Mouse (Mus musculus): ENCODE measurements at regions not wholly inside any gene's neighbourhood (a gene's known extent, or its start where the extent isn't known, plus 50 kb on each side); places are given as distances from the start of the nearest gene placed in this dataset.
A peak's percentile ranks its signal among the peaks of the same experiment; 100 is the strongest.

GRCm38 (mm10) chr19:21037448-21038077 is 83.6 kb upstream of the Tmc1 start:
- no peak for TF ChIP-seq POLR2A (IDR thresholded peaks at IDR 0.05; ENCODE audit: borderline replicate concordance, control insufficient read depth, low read depth, low read length)
- TF ChIP-seq CTCF (IDR thresholded peaks at IDR 0.05; ENCODE audit: control insufficient read depth, insufficient read depth, low read length), result peak; percentile 67
- Histone ChIP-seq H3K4me3 (replicated peaks; ENCODE audit: control insufficient read depth, low read depth, low read length) (no peak overlapping the region), H3K27ac (ENCODE audit: control insufficient read depth, insufficient read depth, low read depth, low read length, poor library complexity) (no peak overlapping the region), H3K4me1 (ENCODE audit: control insufficient read depth, insufficient read depth, low read length) (peaks cover 3% of the 10 kb centered on the region; the same call in 1 of the 2 replicates)
- WGBS, result 26% methylated on average over 10 of the region's 10 CpGs

DNA sequence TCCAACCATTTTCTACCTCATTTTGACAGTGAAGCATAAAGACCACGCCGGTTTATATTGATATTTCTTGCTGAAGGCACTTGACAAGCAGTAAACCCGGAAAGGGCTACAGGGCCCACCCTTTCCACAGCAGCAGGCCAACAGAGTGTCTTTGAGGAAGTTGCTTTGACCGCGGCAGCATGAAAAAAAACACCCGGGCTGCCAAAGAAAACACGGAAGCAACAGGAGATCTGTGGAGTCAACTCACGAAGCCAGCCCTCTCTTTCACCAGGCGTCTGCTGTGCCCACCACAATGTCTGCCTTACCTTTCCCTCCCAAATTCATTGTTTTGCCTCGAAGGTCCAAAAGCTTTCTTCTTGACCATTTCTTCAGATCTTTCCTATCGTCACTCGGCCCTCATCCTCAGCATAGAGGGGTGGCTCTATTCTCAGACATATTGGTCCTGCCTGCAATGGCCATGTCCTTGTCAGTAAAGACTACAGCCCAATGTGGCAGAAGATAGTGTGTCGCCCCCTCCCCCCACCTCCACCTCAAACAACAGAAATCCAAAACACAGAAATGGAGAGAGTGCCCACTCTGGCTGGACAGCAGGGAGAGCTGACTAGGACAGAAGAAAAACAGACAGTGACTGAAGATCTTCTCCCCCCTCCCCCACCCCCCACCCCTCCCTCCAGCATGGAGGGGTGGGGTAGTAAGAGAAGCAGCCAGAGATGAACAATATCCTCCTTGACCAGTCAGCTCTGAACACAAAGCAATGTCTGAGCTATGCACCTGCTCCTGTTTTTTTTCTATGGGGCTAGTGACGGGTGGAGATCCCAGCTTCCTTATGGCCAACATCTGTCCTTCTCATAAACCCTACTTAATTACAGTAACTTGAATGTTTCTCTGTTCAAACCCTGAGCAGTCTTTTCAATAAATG is 82.8 kb upstream of the Tmc1 start:
- Histone ChIP-seq H3K27ac (ENCODE audit: control insufficient read depth, insufficient read depth, low read depth, low read length, poor library complexity) (peak overlapping the region; percentile 92), H3K4me1 (ENCODE audit: control insufficient read depth, insufficient read depth, low read length) (peaks cover 5% of the 10 kb centered on the region; the same call in 1 of the 2 replicates), H3K4me3 (replicated peaks; ENCODE audit: control insufficient read depth, low read depth, low read length) (peak overlapping the region; percentile 38)
- TF ChIP-seq CTCF (IDR thresholded peaks at IDR 0.05; ENCODE audit: control insufficient read depth, insufficient read depth, low read length) (no peak), POLR2A (IDR thresholded peaks at IDR 0.05; ENCODE audit: borderline replicate concordance, control insufficient read depth, low read depth, low read length) (no peak)
- 2% methylated on average over 14 of the region's 14 CpGs for WGBS

DNA sequence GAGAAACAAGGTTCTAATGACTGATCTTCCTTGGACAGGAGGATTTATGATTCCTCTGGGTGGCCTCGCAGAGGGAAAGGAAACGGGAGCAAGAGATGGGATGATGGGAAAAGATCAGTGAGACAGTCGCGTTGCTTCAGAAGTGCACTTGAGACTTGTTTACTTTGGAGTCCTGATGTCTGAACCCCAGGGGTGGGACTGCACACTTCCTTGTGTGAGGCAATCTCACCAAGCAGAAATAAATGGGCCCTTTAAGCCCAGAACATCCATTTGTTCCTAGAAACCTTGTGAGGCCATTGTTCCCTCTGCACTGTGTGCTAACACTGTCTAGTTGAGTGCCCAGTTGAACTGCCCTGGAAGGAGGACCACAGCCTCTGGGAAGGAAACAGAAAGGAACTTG is 81.5 kb upstream of the Tmc1 start:
- peaks cover 5% of the 10 kb centered on the region; the same call in 1 of the 2 replicates for H3K4me1 ChIP-seq (ENCODE audit: control insufficient read depth, insufficient read depth, low read length)
- no peak overlapping the region for H3K4me3 ChIP-seq (replicated peaks; ENCODE audit: control insufficient read depth, low read depth, low read length)
- TF ChIP-seq POLR2A (IDR thresholded peaks at IDR 0.05; ENCODE audit: borderline replicate concordance, control insufficient read depth, low read depth, low read length) (no peak), CTCF (IDR thresholded peaks at IDR 0.05; ENCODE audit: control insufficient read depth, insufficient read depth, low read length) (no peak)
- WGBS, result 68% methylated on average over 4 of the region's 4 CpGs
- no peak overlapping the region for H3K27ac ChIP-seq (ENCODE audit: control insufficient read depth, insufficient read depth, low read depth, low read length, poor library complexity)

DNA sequence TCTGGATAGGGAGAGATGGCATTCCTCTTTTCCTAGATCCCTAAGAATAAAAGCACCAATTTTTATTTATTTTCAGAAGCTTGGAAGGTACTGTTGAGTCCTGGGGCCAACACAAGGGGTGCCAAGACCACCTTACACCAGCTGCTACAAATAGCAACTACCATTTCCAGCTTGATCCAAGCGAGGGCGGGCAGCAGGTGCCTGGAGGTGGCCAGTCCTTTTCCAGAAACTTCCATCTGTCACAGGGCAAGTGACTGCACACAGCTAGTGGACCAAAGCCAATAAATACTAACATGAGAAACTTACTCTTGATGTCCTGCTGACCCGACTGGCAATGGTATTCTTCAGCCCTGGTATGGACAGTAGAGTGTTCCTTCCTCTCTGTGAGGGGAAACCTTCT is 80.0 kb upstream of the Tmc1 start:
- WGBS, result 66% methylated on average over 3 of the region's 3 CpGs
- H3K4me3 ChIP-seq (replicated peaks; ENCODE audit: control insufficient read depth, low read depth, low read length), result no peak overlapping the region
- peaks cover 5% of the 10 kb centered on the region; the same call in 1 of the 2 replicates for H3K4me1 ChIP-seq (ENCODE audit: control insufficient read depth, insufficient read depth, low read length)
- no peak for TF ChIP-seq POLR2A (IDR thresholded peaks at IDR 0.05; ENCODE audit: borderline replicate concordance, control insufficient read depth, low read depth, low read length)
- no peak for TF ChIP-seq CTCF (IDR thresholded peaks at IDR 0.05; ENCODE audit: control insufficient read depth, insufficient read depth, low read length)
- no peak overlapping the region for H3K27ac ChIP-seq (ENCODE audit: control insufficient read depth, insufficient read depth, low read depth, low read length, poor library complexity)

DNA sequence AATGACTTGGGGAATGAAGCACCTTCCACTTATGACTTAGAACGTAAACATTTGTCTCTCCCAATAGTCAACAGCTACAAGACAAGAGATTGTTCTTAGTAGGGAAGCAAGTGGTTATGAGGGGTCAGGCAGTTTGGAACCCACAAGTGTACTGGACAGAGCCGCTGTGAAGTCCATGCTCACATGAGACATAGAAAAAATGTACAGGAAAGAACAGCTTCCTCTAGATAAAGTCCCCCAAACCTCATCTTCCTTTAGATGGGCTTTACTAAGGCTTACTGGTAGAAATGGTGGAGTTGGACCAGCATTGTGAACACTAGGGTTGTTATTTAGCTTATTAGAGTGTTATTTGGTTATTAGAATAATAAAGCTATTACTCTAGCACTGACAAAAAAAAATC is 78.6 kb upstream of the Tmc1 start:
- WGBS, result 11% methylated on average over 2 of the region's 2 CpGs

DNA sequence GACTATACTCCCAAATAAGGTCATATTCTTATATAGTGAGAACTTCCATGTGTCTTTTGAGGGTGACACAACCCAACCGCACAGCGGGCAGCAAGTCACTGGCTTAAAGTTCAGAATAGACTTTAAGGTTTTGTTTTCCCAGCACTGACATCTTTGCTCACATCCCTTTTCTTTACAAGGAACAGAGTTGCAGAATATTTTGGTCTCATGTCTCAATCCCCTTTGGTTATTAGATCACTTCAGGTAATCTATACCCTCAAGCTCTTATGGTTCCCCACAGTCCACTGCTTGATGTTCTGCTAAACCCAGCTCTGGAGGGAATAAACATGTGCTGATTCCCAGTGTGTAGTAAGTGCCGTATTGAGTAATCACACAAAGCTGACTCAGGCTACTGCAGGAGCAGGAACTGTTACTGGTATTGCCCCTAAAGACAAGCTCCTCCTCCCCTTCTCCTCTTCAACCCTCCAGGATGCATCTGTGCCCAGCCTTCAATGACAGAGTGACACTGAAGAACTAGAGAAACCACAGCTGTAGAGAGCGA is 77.8 kb upstream of the Tmc1 start:
- WGBS, result 7% methylated on average over 4 of the region's 4 CpGs
- Histone ChIP-seq H3K27ac (ENCODE audit: control insufficient read depth, insufficient read depth, low read depth, low read length, poor library complexity) (peak overlapping the region; percentile 31; the same call in 1 of the 2 replicates), H3K4me1 (ENCODE audit: control insufficient read depth, insufficient read depth, low read length) (peaks cover 5% of the 10 kb centered on the region; the same call in 1 of the 2 replicates), H3K4me3 (replicated peaks; ENCODE audit: control insufficient read depth, low read depth, low read length) (no peak overlapping the region)
- TF ChIP-seq CTCF (IDR thresholded peaks at IDR 0.05; ENCODE audit: control insufficient read depth, insufficient read depth, low read length) (no peak), POLR2A (IDR thresholded peaks at IDR 0.05; ENCODE audit: borderline replicate concordance, control insufficient read depth, low read depth, low read length) (no peak)

More for the DNA sequence above, 78.6 kb upstream of the Tmc1 start:
- H3K4me3 ChIP-seq (replicated peaks; ENCODE audit: control insufficient read depth, low read depth, low read length), result no peak overlapping the region
- TF ChIP-seq CTCF (IDR thresholded peaks at IDR 0.05; ENCODE audit: control insufficient read depth, insufficient read depth, low read length) (no peak), POLR2A (IDR thresholded peaks at IDR 0.05; ENCODE audit: borderline replicate concordance, control insufficient read depth, low read depth, low read length) (no peak)
- H3K27ac ChIP-seq (ENCODE audit: control insufficient read depth, insufficient read depth, low read depth, low read length, poor library complexity), result no peak overlapping the region
- peaks cover 5% of the 10 kb centered on the region; the same call in 1 of the 2 replicates for H3K4me1 ChIP-seq (ENCODE audit: control insufficient read depth, insufficient read depth, low read length)

DNA sequence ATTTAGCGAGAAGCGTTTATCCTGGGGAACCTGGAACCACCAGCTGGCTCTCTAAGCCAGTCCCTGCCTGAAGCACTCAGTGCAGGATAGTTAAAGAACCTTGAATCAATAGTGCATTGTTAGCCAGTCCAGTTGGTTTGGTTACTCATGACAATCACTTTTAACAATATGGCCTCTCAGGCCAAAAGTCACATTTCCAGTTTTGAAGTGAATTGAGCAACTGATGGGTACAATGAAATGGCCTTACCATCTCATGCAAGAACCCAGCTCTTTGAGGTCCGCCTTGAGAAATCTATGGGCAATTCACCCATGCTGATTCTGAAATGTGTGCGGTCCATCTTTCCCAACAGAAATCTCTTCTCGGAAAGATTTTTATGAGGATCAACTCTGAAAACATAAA is 77.0 kb upstream of the Tmc1 start:
- no peak for TF ChIP-seq POLR2A (IDR thresholded peaks at IDR 0.05; ENCODE audit: borderline replicate concordance, control insufficient read depth, low read depth, low read length)
- no peak for TF ChIP-seq CTCF (IDR thresholded peaks at IDR 0.05; ENCODE audit: control insufficient read depth, insufficient read depth, low read length)
- WGBS, result 69% methylated on average over 5 of the region's 5 CpGs
- H3K4me3 ChIP-seq (replicated peaks; ENCODE audit: control insufficient read depth, low read depth, low read length), result no peak overlapping the region
- no peak overlapping the region for H3K27ac ChIP-seq (ENCODE audit: control insufficient read depth, insufficient read depth, low read depth, low read length, poor library complexity)
- peaks cover 3% of the 10 kb centered on the region; the same call in 1 of the 2 replicates for H3K4me1 ChIP-seq (ENCODE audit: control insufficient read depth, insufficient read depth, low read length)

GRCm38 (mm10) chr19:21028981-21029380 is 75.0 kb upstream of the Tmc1 start:
- TF ChIP-seq POLR2A (IDR thresholded peaks at IDR 0.05; ENCODE audit: borderline replicate concordance, control insufficient read depth, low read depth, low read length) (no peak), CTCF (IDR thresholded peaks at IDR 0.05; ENCODE audit: control insufficient read depth, insufficient read depth, low read length) (no peak)
- Histone ChIP-seq H3K27ac (ENCODE audit: control insufficient read depth, insufficient read depth, low read depth, low read length, poor library complexity) (no peak overlapping the region), H3K4me3 (replicated peaks; ENCODE audit: control insufficient read depth, low read depth, low read length) (no peak overlapping the region), H3K4me1 (ENCODE audit: control insufficient read depth, insufficient read depth, low read length) (peaks cover 2% of the 10 kb centered on the region; the same call in 1 of the 2 replicates)
- WGBS, result 76% methylated on average over 3 of the region's 3 CpGs

Data from bone marrow, adult 2 months (tissue).